Mouse (Mus musculus) frontal cortex, postnatal 10 days (tissue): Measurements from ENCODE around the gene Gm5938.

Experiments
- DNase-seq, 2 experiments: peaks; one replicate each; pipeline ENCODE4 v3.0.0; 2022; ENCODE audit warnings: low spot score in 2 of 2, mixed read lengths in 1 of 2

Gene Gm5938

GRCm38 (mm10) chrX:78125167-78125566 is at the start of gene Gm5938:
TSS of gene Gm5938 (plus strand) at chrX:78125467.
- no peak for DNase-seq

DNA sequence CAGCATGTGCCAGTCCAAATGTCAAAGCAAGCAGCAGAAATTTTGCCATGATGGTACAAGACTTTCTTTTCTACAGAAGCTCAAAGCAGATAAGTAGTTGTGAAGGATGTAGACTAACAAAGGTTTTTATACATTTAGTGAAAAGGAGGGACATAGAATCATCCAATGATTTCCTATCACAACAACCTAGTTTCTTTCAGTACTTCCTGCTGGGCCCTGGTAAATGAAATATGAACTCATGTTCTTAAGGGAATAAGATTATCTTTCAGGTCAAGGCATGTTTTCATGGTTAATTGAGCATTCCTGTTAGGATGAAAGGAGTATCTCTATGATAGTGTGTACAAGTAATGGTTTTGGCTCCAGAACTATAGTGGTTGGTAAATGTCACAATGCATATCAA is 34.0 kb upstream of the Gm5938 start, which contains the start of gene Obp1a:
TSS of gene Obp1a (minus strand) at position 101 of the 400 bp plus-strand sequence.
- DNase-seq: no peak
